Mouse (Mus musculus) G1E (cell line): ENCODE results near the gene Cmah. TPM values are rescaled to one million over a fixed set of nuclear protein-coding genes. Genes with fewer than 3 reads are reported as not detected.

Source experiments
- ATAC-seq: 2 replicates; pipeline ENCODE4 v1.8.0; 2016; ENCODE audit warnings: mild to moderate bottlenecking; ENCODE audit not compliant: insufficient number of reproducible peaks, poor library complexity, low FRiP score, severe bottlenecking; ENCODE audit errors: extremely low read depth
- DNase-seq: peaks from one replicate; pipeline ENCODE4 v3.0.0; 2012; ENCODE audit warnings: low spot score
- H3K27me3 ChIP-seq: 2 replicates; pipeline ENCODE4 v1.6.1; 2012; ENCODE audit warnings: mild to moderate bottlenecking, low read length, inconsistent platforms; ENCODE audit not compliant: insufficient read depth
- H3K36me3 ChIP-seq: replicated peaks from 2 replicates; pipeline ENCODE3; 2012; ENCODE audit warnings: mild to moderate bottlenecking, inconsistent platforms
- H3K4me1 ChIP-seq: 2 replicates; pipeline ENCODE4 v1.6.1; 2012; ENCODE audit warnings: low read depth, low read length, inconsistent platforms, mixed read lengths; ENCODE audit not compliant: insufficient read depth
- H3K4me3 ChIP-seq: 2 replicates; pipeline ENCODE4 v1.5.1; 2012; ENCODE audit warnings: low read depth, mild to moderate bottlenecking, inconsistent platforms, low read length, moderate library complexity, mixed read lengths
- H3K9me3 ChIP-seq: replicated peaks from 2 replicates; pipeline ENCODE4 v1.6.1; 2012; ENCODE audit warnings: inconsistent platforms
- CTCF ChIP-seq: IDR thresholded peaks from 2 replicates; pipeline ENCODE4 v1.5.1; 2012; ENCODE audit warnings: low read depth, low read length, inconsistent platforms, mixed read lengths
- GATA1 ChIP-seq: IDR thresholded peaks from 2 replicates; pipeline ENCODE4 v1.6.1; 2012; ENCODE audit warnings: borderline replicate concordance, low read length, inconsistent platforms, mixed read lengths
- GATA2 ChIP-seq: IDR thresholded peaks from 2 replicates; pipeline ENCODE4 v1.6.1; 2012; ENCODE audit warnings: low read depth, low read length, inconsistent platforms, borderline replicate concordance
- POLR2AphosphoS5 ChIP-seq: IDR thresholded peaks from 2 replicates; pipeline ENCODE4 v1.6.1; 2012; ENCODE audit warnings: low read depth, low read length, inconsistent platforms; ENCODE audit not compliant: insufficient replicate concordance
- TAL1 ChIP-seq: conservative IDR thresholded peaks from 2 replicates; pipeline ENCODE4 v1.6.1; 2012; ENCODE audit warnings: low read depth, low read length, inconsistent platforms, mixed read lengths
- polyA plus RNA-seq: library from polyadenylated mRNA; stranded (reverse); fragments of >175 nt; gene quantifications from 2 replicates; pipeline ENCODE4 v1.2.3, GENCODE M21; 2012
- total RNA-seq, 2 experiments: library from RNA; stranded (forward) in 1 of 2; stranded (reverse) in 1 of 2; fragments of 200-1000 nt in 1 of 2; fragments of >200 nt in 1 of 2; fragmentation: Nextera tagmentation in 1 of 2; gene quantifications; 2 replicates each; pipeline ENCODE4 v1.2.3; 2014 to 2017

The Cmah gene
- total and polyA plus RNA-seq, 3 experiments: 0.16 to 0.23 TPM; not detected in 1

- ATAC-seq (no peak), DNase-seq (no peak)
- Histone ChIP-seq H3K4me1 (no peaks in the 10 kb centered on the region), H3K36me3 (no peaks in the 10 kb centered on the region), H3K9me3 (no peaks in the 10 kb centered on the region), H3K27me3 (no peaks in the 10 kb centered on the region), H3K4me3 (no peak overlapping the region)
- TF ChIP-seq GATA1: no peak
These were observed 1.0 kb downstream of the Cmah start for GRCm38 (mm10) chr13:24328036-24328817.

DNA sequence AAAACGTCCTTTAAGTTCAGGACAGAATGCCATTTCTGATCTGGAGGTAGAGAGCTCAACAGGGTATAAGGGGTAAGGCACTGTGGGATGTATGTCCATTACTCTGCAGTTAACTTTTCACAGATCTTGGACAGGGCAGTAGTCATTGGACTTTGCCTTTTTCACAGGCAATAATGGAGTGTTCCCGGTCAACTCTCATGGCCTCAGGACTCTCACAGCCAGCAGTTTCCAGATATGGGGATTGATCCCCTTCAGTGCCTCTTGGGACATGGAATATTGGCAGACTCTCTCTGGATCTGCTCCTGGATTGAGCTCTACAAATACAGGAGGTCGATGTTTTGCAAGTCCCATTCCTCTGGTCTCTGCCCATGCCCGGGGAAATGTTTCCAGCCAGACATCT is 2.9 kb downstream of the Cmah start:
- no peak for TF ChIP-seq GATA2
- no peak overlapping the region for H3K4me3 ChIP-seq
- no peaks in the 10 kb centered on the region for H3K9me3 ChIP-seq
- H3K27me3 ChIP-seq: no peaks in the 10 kb centered on the region
- H3K36me3 ChIP-seq: no peaks in the 10 kb centered on the region
- DNase-seq (no peak), ATAC-seq (no peak)
- H3K4me1 ChIP-seq: no peaks in the 10 kb centered on the region

- TF ChIP-seq TAL1: no peak
- TF ChIP-seq GATA1: no peak
- TF ChIP-seq GATA2: no peak
- no peak for TF ChIP-seq CTCF
- no peak for TF ChIP-seq POLR2AphosphoS5
- ATAC-seq (no peak), DNase-seq (no peak)
- H3K4me3 ChIP-seq: no peak overlapping the region
- no peaks in the 10 kb centered on the region for H3K27me3 ChIP-seq
- no peaks in the 10 kb centered on the region for H3K4me1 ChIP-seq
- no peaks in the 10 kb centered on the region for H3K9me3 ChIP-seq
- H3K36me3 ChIP-seq: no peaks in the 10 kb centered on the region
These were observed 3.8 kb downstream of the Cmah start for GRCm38 (mm10) chr13:24330836-24331523.

- ATAC-seq: no peak
- TF ChIP-seq GATA2 (no peak), GATA1 (no peak), CTCF (no peak), TAL1 (no peak), POLR2AphosphoS5 (no peak)
These were observed 5.3 kb downstream of the Cmah start for GRCm38 (mm10) chr13:24332537-24332936.

GRCm38 (mm10) chr13:24336818-24337217 is 9.6 kb downstream of the Cmah start:
- DNase-seq: no peak
- H3K27me3 ChIP-seq: no peaks in the 10 kb centered on the region
- no peaks in the 10 kb centered on the region for H3K4me1 ChIP-seq
- H3K9me3 ChIP-seq: no peaks in the 10 kb centered on the region
- no peaks in the 10 kb centered on the region for H3K36me3 ChIP-seq
- ATAC-seq: no peak
- no peak overlapping the region for H3K4me3 ChIP-seq
- TF ChIP-seq GATA2 (no peak), POLR2AphosphoS5 (no peak), TAL1 (no peak), CTCF (no peak), GATA1 (no peak)

More at GRCm38 (mm10) chr13:24332537-24332936, 5.3 kb downstream of the Cmah start:
- Histone ChIP-seq H3K4me3 (no peak overlapping the region), H3K27me3 (no peaks in the 10 kb centered on the region), H3K4me1 (no peaks in the 10 kb centered on the region), H3K36me3 (no peaks in the 10 kb centered on the region), H3K9me3 (no peaks in the 10 kb centered on the region)
- no peak for DNase-seq

GRCm38 (mm10) chr13:24337874-24338273 is 10.7 kb downstream of the Cmah start:
- Histone ChIP-seq H3K36me3 (no peaks in the 10 kb centered on the region), H3K9me3 (no peaks in the 10 kb centered on the region), H3K4me3 (no peak overlapping the region), H3K4me1 (no peaks in the 10 kb centered on the region), H3K27me3 (no peaks in the 10 kb centered on the region)
- TF ChIP-seq GATA1 (no peak), GATA2 (no peak), POLR2AphosphoS5 (no peak), CTCF (no peak), TAL1 (no peak)
- no peak for ATAC-seq
- DNase-seq: no peak
